In genomic region chr7:4901171-4901570, GRCm38 (mm10) we compare ENCODE assay signal across 9 mouse cellular contexts. TPM values are rescaled to one million over a fixed set of nuclear protein-coding genes. Genes with fewer than 3 reads are reported as not detected.
DNase-seq lines count a peak whose midpoint lies in the region; ATAC-seq and TF ChIP-seq lines count a peak whose summit lies in the region.
"Had no signal": no experiment of that assay in that cellular context is flagged by ENCODE, and none has a peak within 500 bp of the region (broad histone marks: within the 10 kb centered on the region; RNA-seq: fewer than 3 reads in every experiment).

No protein-coding gene starts in this region.

- no peak overlapping the region for H3K4me2 ChIP-seq in forebrain, embryonic 11.5 days (ENCODE audit: low read depth, low read length, severe bottlenecking)
- H3K4me2 ChIP-seq in forebrain, embryonic 15.5 days (replicated peaks) = no peak overlapping the region
- no peak overlapping the region; the same call in 1 of the 2 replicates for H3K4me2 ChIP-seq in neural tube, embryonic 15.5 days
- H3K4me2 ChIP-seq in heart, embryonic 14.5 days (ENCODE audit: low read length) = peak overlapping the region; percentile 70

- no peak overlapping the region for H3K27ac ChIP-seq in forebrain, embryonic 11.5 days (ENCODE audit: low read depth, low read length)
- no peak overlapping the region for H3K27ac ChIP-seq in forebrain, embryonic 15.5 days (replicated peaks)
- H3K27ac ChIP-seq in neural tube, embryonic 15.5 days (replicated peaks) = no peak overlapping the region
- H3K27ac ChIP-seq in heart, embryonic 14.5 days (replicated peaks in 1 of 2; ENCODE audit: control insufficient read depth in 1 of 2, insufficient read depth in 1 of 2, low read depth in 2 of 2, low read length in 2 of 2) = peak overlapping the region in 1 of 2 experiments; percentile 79; a peak in 1 of 4 replicates
- no peak overlapping the region for H3K27ac ChIP-seq in small intestine, adult 2 months (ENCODE audit: insufficient read depth, low read depth, low read length)
- H3K27ac ChIP-seq: neural tube, embryonic 13.5 days had no signal

- H3K9ac ChIP-seq in forebrain, embryonic 11.5 days (ENCODE audit: low read length) = no peak overlapping the region
- H3K9ac ChIP-seq in forebrain, embryonic 15.5 days (replicated peaks) = no peak overlapping the region
- H3K9ac ChIP-seq in neural tube, embryonic 15.5 days (replicated peaks) = no peak overlapping the region
- no peak overlapping the region for H3K9ac ChIP-seq in heart, embryonic 14.5 days (ENCODE audit: low read length)
- H3K9ac ChIP-seq: neural tube, embryonic 13.5 days had no signal

- peak; percentile 74 for DNase-seq in forebrain, embryonic 11.5 days (ENCODE audit: low spot score)
- peak; percentile 38 for DNase-seq in neural tube, embryonic 10.5 days (ENCODE audit: extremely low spot score, low spot score)
- no peak for DNase-seq in urinary bladder, postnatal 14 days (ENCODE audit: low spot score)
- DNase-seq in gastrocnemius, postnatal 4 days (ENCODE audit: low spot score in 2 of 2) = no peak

- 39% methylated on average over 8 of the region's 8 CpGs for WGBS in forebrain, embryonic 11.5 days
- 44% methylated on average over 8 of the region's 8 CpGs for WGBS in forebrain, embryonic 15.5 days
- 51% methylated on average over 8 of the region's 8 CpGs for WGBS in neural tube, embryonic 15.5 days
- WGBS in heart, embryonic 14.5 days = 54% methylated on average over 8 of the region's 8 CpGs
- 64% methylated on average over 8 of the region's 8 CpGs for WGBS in small intestine, adult 2 months

- no peak overlapping the region for H3K4me3 ChIP-seq in forebrain, embryonic 11.5 days (ENCODE audit: low read depth, low read length)
- H3K4me3 ChIP-seq in forebrain, embryonic 15.5 days = no peak overlapping the region
- H3K4me3 ChIP-seq in neural tube, embryonic 15.5 days (replicated peaks) = no peak overlapping the region
- H3K4me3 ChIP-seq in heart, embryonic 14.5 days (ENCODE audit: control insufficient read depth in 1 of 2, insufficient read depth in 1 of 2, low read depth in 1 of 2, low read length in 2 of 2) = peak overlapping the region in 1 of 2 experiments; percentile 39; a peak in 1 of 4 replicates
- H3K4me3 ChIP-seq in small intestine, adult 2 months (ENCODE audit: low read depth, low read length) = no peak overlapping the region
- H3K4me3 ChIP-seq: neural tube, embryonic 13.5 days had no signal

- no peaks in the 10 kb centered on the region for H3K36me3 ChIP-seq in forebrain, embryonic 11.5 days (ENCODE audit: control insufficient read depth, insufficient read depth, low read length)
- H3K36me3 ChIP-seq in forebrain, embryonic 15.5 days = no peaks in the 10 kb centered on the region
- H3K36me3 ChIP-seq in neural tube, embryonic 15.5 days = no peaks in the 10 kb centered on the region
- H3K36me3 ChIP-seq in heart, embryonic 14.5 days (ENCODE audit: control insufficient read depth, insufficient read depth, low read length) = no peaks in the 10 kb centered on the region
- H3K36me3 ChIP-seq in small intestine, adult 2 months (ENCODE audit: control insufficient read depth, insufficient read depth, low read length) = no peaks in the 10 kb centered on the region
- H3K36me3 ChIP-seq: neural tube, embryonic 13.5 days had no signal

- peak; percentile 57; the same call in 1 of the 2 replicates for TF ChIP-seq CTCF in small intestine, adult 2 months (IDR thresholded peaks at IDR 0.05; ENCODE audit: extremely low read depth, insufficient read length, insufficient replicate concordance, low read depth, low read length)

- H3K9me3 ChIP-seq in forebrain, embryonic 11.5 days (ENCODE audit: control insufficient read depth, low read length) = peaks cover 4% of the 10 kb centered on the region
- H3K9me3 ChIP-seq in forebrain, embryonic 15.5 days = no peaks in the 10 kb centered on the region
- H3K9me3 ChIP-seq in neural tube, embryonic 15.5 days (replicated peaks) = no peaks in the 10 kb centered on the region
- 0 out of 2 replicates have a peak, but pooled peaks cover 4% of the 10 kb centered on the region for H3K9me3 ChIP-seq in heart, embryonic 14.5 days (ENCODE audit: control insufficient read depth, low read length)

- no peak for TF ChIP-seq POLR2A in small intestine, adult 2 months (IDR thresholded peaks at IDR 0.05; ENCODE audit: low read depth, low read length)

- ATAC-seq in forebrain, embryonic 11.5 days (replicated peaks; ENCODE audit: low FRiP score) = no peak
- ATAC-seq in forebrain, embryonic 15.5 days (replicated peaks) = no peak
- no peak for ATAC-seq in neural tube, embryonic 15.5 days (ENCODE audit: low FRiP score)
- no peak for ATAC-seq in heart, embryonic 14.5 days (ENCODE audit: insufficient number of reproducible peaks, insufficient read depth, low FRiP score, low read depth)

- peaks cover 2% of the 10 kb centered on the region; the same call in 1 of the 2 replicates for H3K4me1 ChIP-seq in forebrain, embryonic 11.5 days (replicated peaks; ENCODE audit: control insufficient read depth, insufficient read depth, low read length)
- peaks cover 9% of the 10 kb centered on the region for H3K4me1 ChIP-seq in forebrain, embryonic 15.5 days
- peaks cover 20% of the 10 kb centered on the region for H3K4me1 ChIP-seq in neural tube, embryonic 15.5 days
- peaks cover 3 to 17% of the 10 kb centered on the region in 2 experiments; a peak in 3 of 4 replicates for H3K4me1 ChIP-seq in heart, embryonic 14.5 days (ENCODE audit: control insufficient read depth in 2 of 2, insufficient read depth in 2 of 2, low read length in 2 of 2)
- H3K4me1 ChIP-seq in small intestine, adult 2 months (ENCODE audit: control insufficient read depth, insufficient read depth, insufficient read length, low read length) = no peaks in the 10 kb centered on the region

- H3K27me3 ChIP-seq in forebrain, embryonic 11.5 days (ENCODE audit: control insufficient read depth, insufficient read depth, low read length) = peaks cover 7% of the 10 kb centered on the region; the same call in 1 of the 2 replicates
- H3K27me3 ChIP-seq in forebrain, embryonic 15.5 days = no peaks in the 10 kb centered on the region
- H3K27me3 ChIP-seq in neural tube, embryonic 15.5 days (replicated peaks) = no peaks in the 10 kb centered on the region
- H3K27me3 ChIP-seq in heart, embryonic 14.5 days (ENCODE audit: control insufficient read depth, insufficient read depth, low read length) = no peaks in the 10 kb centered on the region
- no peaks in the 10 kb centered on the region for H3K27me3 ChIP-seq in small intestine, adult 2 months (ENCODE audit: control insufficient read depth, insufficient read depth, low read length)

RNA-seq across cellular contexts. Expression of gene Gm36210, which starts 5.1 kb away (rescaled TPM):
- polyA plus RNA-seq in forebrain, embryonic 11.5 days (2014; fragmentation: Nextera tagmentation; extraction: Ambion mirVana) = 0.56 and 0.59 TPM in 2 replicates
- polyA plus RNA-seq in forebrain, embryonic 15.5 days (2015; fragmentation: Nextera tagmentation; extraction: Ambion mirVana) = 0.31 and 0.33 TPM in 2 replicates
- 0.23 and 0.37 TPM in 2 replicates for polyA plus RNA-seq in neural tube, embryonic 15.5 days (2015; fragmentation: Nextera tagmentation; extraction: Ambion mirVana)
- polyA plus RNA-seq in heart, embryonic 14.5 days (2014; fragmentation: Nextera tagmentation; extraction: Ambion mirVana) = 0.20 TPM in 1 of 2 replicates, not detected in the other
- not detected in 2 replicates for polyA plus RNA-seq in small intestine, adult 2 months (2012; rRNA removed)
- total RNA-seq in gastrocnemius, postnatal 4 days (2021) = not detected

RNA-seq across cellular contexts. Expression of gene Zfp628, which starts 13.8 kb away (rescaled TPM):
- polyA plus RNA-seq in forebrain, embryonic 11.5 days (2014; fragmentation: Nextera tagmentation; extraction: Ambion mirVana) = 4.8 and 5.0 TPM in 2 replicates
- polyA plus RNA-seq in forebrain, embryonic 15.5 days (2015; fragmentation: Nextera tagmentation; extraction: Ambion mirVana) = 4.0 and 4.2 TPM in 2 replicates
- polyA plus RNA-seq in neural tube, embryonic 15.5 days (2015; fragmentation: Nextera tagmentation; extraction: Ambion mirVana) = 3.1 and 4.0 TPM in 2 replicates
- polyA plus RNA-seq in heart, embryonic 14.5 days (2014; fragmentation: Nextera tagmentation; extraction: Ambion mirVana) = 2.1 and 3.1 TPM in 2 replicates
- polyA plus RNA-seq in small intestine, adult 2 months (2012; rRNA removed) = 15.7 and 41.4 TPM in 2 replicates
- 10 to 100 TPM; 14.0 to 14.6 TPM for total RNA-seq in gastrocnemius, postnatal 4 days (2021)

RNA-seq across cellular contexts. Expression of gene Nat14, which starts 20.7 kb away (rescaled TPM):
- polyA plus RNA-seq in forebrain, embryonic 11.5 days (2014; fragmentation: Nextera tagmentation; extraction: Ambion mirVana) = 10.8 and 12.6 TPM in 2 replicates
- polyA plus RNA-seq in forebrain, embryonic 15.5 days (2015; fragmentation: Nextera tagmentation; extraction: Ambion mirVana) = 35.2 and 39.3 TPM in 2 replicates
- polyA plus RNA-seq in neural tube, embryonic 15.5 days (2015; fragmentation: Nextera tagmentation; extraction: Ambion mirVana) = 30.8 and 36.3 TPM in 2 replicates
- polyA plus RNA-seq in heart, embryonic 14.5 days (2014; fragmentation: Nextera tagmentation; extraction: Ambion mirVana) = 4.4 and 5.1 TPM in 2 replicates
- polyA plus RNA-seq in small intestine, adult 2 months (2012; rRNA removed) = 4.3 and 6.2 TPM in 2 replicates
- 1 to 10 TPM; 4.6 to 5.2 TPM for total RNA-seq in gastrocnemius, postnatal 4 days (2021)

RNA-seq across cellular contexts. Expression of gene Isoc2a, which starts 24.2 kb away (rescaled TPM):
- 0.69 and 0.75 TPM in 2 replicates for polyA plus RNA-seq in forebrain, embryonic 11.5 days (2014; fragmentation: Nextera tagmentation; extraction: Ambion mirVana)
- 0.65 and 0.76 TPM in 2 replicates for polyA plus RNA-seq in forebrain, embryonic 15.5 days (2015; fragmentation: Nextera tagmentation; extraction: Ambion mirVana)
- polyA plus RNA-seq in neural tube, embryonic 15.5 days (2015; fragmentation: Nextera tagmentation; extraction: Ambion mirVana) = 0.51 and 0.79 TPM in 2 replicates
- polyA plus RNA-seq in heart, embryonic 14.5 days (2014; fragmentation: Nextera tagmentation; extraction: Ambion mirVana) = 1.1 and 1.5 TPM in 2 replicates
- 13.4 and 15.5 TPM in 2 replicates for polyA plus RNA-seq in small intestine, adult 2 months (2012; rRNA removed)
- total RNA-seq in gastrocnemius, postnatal 4 days (2021) = 10 to 100 TPM; 10.7 to 11.7 TPM

RNA-seq across cellular contexts. Expression of gene Ssc5d, which starts 24.4 kb away (rescaled TPM):
- polyA plus RNA-seq in forebrain, embryonic 11.5 days (2014; fragmentation: Nextera tagmentation; extraction: Ambion mirVana) = 0.79 and 0.91 TPM in 2 replicates
- 0.24 and 0.32 TPM in 2 replicates for polyA plus RNA-seq in forebrain, embryonic 15.5 days (2015; fragmentation: Nextera tagmentation; extraction: Ambion mirVana)
- 1.00 and 1.8 TPM in 2 replicates for polyA plus RNA-seq in neural tube, embryonic 15.5 days (2015; fragmentation: Nextera tagmentation; extraction: Ambion mirVana)
- 1.4 and 1.9 TPM in 2 replicates for polyA plus RNA-seq in heart, embryonic 14.5 days (2014; fragmentation: Nextera tagmentation; extraction: Ambion mirVana)
- polyA plus RNA-seq in small intestine, adult 2 months (2012; rRNA removed) = 3.3 and 4.5 TPM in 2 replicates
- 10 to 100 TPM; 67.3 to 73.3 TPM for total RNA-seq in gastrocnemius, postnatal 4 days (2021)

Comparison
In these comparisons a context has a peak if more than half of its experiments do, and no peak if none do; other contexts are left out.
1. DNase-seq: peak in forebrain, embryonic 11.5 days (single experiment) and neural tube, embryonic 10.5 days (single experiment); none in urinary bladder, postnatal 14 days (single experiment) and gastrocnemius, postnatal 4 days (0 of 2).